Comparison of ENCODE assay signal across 21 mouse cellular contexts in the genomic region with DNA sequence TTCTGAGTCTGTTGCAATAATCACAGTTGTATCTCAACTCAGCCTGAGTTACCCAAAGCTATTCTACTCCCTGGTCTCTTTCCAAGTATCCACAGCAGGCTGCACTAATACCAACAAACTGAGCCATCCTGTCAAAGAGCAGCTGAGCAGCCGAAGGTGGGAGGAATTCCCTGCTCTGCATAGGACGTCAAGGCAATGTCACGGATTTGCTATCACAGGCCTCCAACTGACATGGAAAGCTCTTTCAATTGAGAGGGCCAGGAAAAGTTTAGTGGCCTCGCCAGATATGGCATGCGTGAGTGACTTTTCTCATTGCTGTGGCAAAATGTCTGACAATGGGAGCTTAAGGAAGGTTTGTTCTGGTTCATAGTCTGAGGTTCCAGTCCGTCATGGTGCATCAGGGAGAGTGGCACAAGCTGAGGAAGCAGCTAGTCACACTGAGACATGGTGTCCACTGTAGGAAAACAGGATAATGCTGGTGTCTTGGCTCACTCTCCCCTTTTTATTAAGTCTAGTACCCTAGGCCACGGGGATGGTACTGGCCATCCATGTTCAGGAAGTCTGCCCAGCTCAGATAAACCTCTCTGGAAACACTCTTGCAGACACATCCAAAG. TPM values are rescaled to one million over a fixed set of nuclear protein-coding genes. Genes with fewer than 3 reads are reported as not detected.
A peak's percentile ranks its signal among the peaks of the same experiment; 100 is the strongest.
DNase-seq lines count a peak whose midpoint lies in the region; ATAC-seq and TF ChIP-seq lines count a peak whose summit lies in the region.
"Had no signal": no experiment of that assay in that cellular context is flagged by ENCODE, and none has a peak within 500 bp of the region (broad histone marks: within the 10 kb centered on the region; RNA-seq: fewer than 3 reads in every experiment).

No protein-coding gene starts in this region.

- no peaks in the 10 kb centered on the region for H3K36me3 ChIP-seq in hindbrain, postnatal 0 days (ENCODE audit: insufficient read depth, low read length)
- no peaks in the 10 kb centered on the region for H3K36me3 ChIP-seq in hindbrain, embryonic 13.5 days
- no peaks in the 10 kb centered on the region for H3K36me3 ChIP-seq in testis, adult 2 months (ENCODE audit: control insufficient read depth, insufficient read depth, low read length)
- H3K36me3 ChIP-seq: embryonic facial prominence, embryonic 13.5 days; forebrain, embryonic 12.5 days; heart, embryonic 13.5 days; hindbrain, embryonic 15.5 days had no signal

- no peak overlapping the region for H3K9ac ChIP-seq in hindbrain, postnatal 0 days (replicated peaks; ENCODE audit: low read length)
- no peak overlapping the region for H3K9ac ChIP-seq in hindbrain, embryonic 13.5 days
- H3K9ac ChIP-seq: embryonic facial prominence, embryonic 13.5 days; forebrain, embryonic 12.5 days; heart, embryonic 13.5 days; hindbrain, embryonic 15.5 days had no signal

- H3K27ac ChIP-seq in hindbrain, postnatal 0 days = no peak overlapping the region
- no peak overlapping the region for H3K27ac ChIP-seq in hindbrain, embryonic 13.5 days
- H3K27ac ChIP-seq in testis, adult 2 months (ENCODE audit: control insufficient read depth, insufficient read depth, low read depth, low read length) = no peak overlapping the region
- H3K27ac ChIP-seq: embryonic facial prominence, embryonic 13.5 days; forebrain, embryonic 12.5 days; heart, embryonic 13.5 days; hindbrain, embryonic 15.5 days had no signal

- no peak for TF ChIP-seq CTCF in hindbrain, postnatal 0 days (IDR thresholded peaks at IDR 0.05; ENCODE audit: low read depth)
- no peak for TF ChIP-seq CTCF in testis, adult 2 months (IDR thresholded peaks at IDR 0.05; ENCODE audit: control insufficient read depth, insufficient read depth, insufficient replicate concordance, low read depth, low read length)

- no peak overlapping the region for H3K4me3 ChIP-seq in hindbrain, postnatal 0 days (ENCODE audit: low read length)
- H3K4me3 ChIP-seq in hindbrain, embryonic 13.5 days = no peak overlapping the region
- peak overlapping the region; percentile 66 for H3K4me3 ChIP-seq in testis, adult 2 months (ENCODE audit: control insufficient read depth, low read depth, low read length)
- H3K4me3 ChIP-seq: embryonic facial prominence, embryonic 13.5 days; forebrain, embryonic 12.5 days; heart, embryonic 13.5 days; hindbrain, embryonic 15.5 days had no signal

- TF ChIP-seq POLR2A in testis, adult 2 months (IDR thresholded peaks at IDR 0.05; ENCODE audit: control insufficient read depth, low read depth, low read length) = no peak

- no peaks in the 10 kb centered on the region for H3K4me1 ChIP-seq in hindbrain, postnatal 0 days (ENCODE audit: insufficient read depth, low read length)
- no peaks in the 10 kb centered on the region for H3K4me1 ChIP-seq in hindbrain, embryonic 13.5 days (replicated peaks)
- H3K4me1 ChIP-seq in testis, adult 2 months (ENCODE audit: control insufficient read depth, insufficient read depth, low read length) = no peaks in the 10 kb centered on the region
- H3K4me1 ChIP-seq: embryonic facial prominence, embryonic 13.5 days; forebrain, embryonic 12.5 days; heart, embryonic 13.5 days; hindbrain, embryonic 15.5 days had no signal

- 39% methylated on average over 7 of the region's 7 CpGs for WGBS in hindbrain, postnatal 0 days
- WGBS in hindbrain, embryonic 13.5 days = 47% methylated on average over 7 of the region's 7 CpGs

- peak; percentile 10 for DNase-seq in embryo, embryonic 10.5 days (ENCODE audit: low spot score)
- no peak for DNase-seq in embryo, embryonic 9.5 days (ENCODE audit: extremely low spot score)
- peak; percentile 28 for DNase-seq in hindbrain, postnatal 0 days (ENCODE audit: low spot score)
- no peak for DNase-seq in testis, postnatal 10 days (ENCODE audit: low spot score)
- no peak for DNase-seq in cerebellum, adult 9-11 months
- DNase-seq: adrenal gland, postnatal 10 days; cerebellum, adult 11-12 months; cerebellum, adult 9-10 months; cerebellum, postnatal 36 days; gastrocnemius, postnatal 10 days; heart, postnatal 36 days had no signal

- 0 out of 2 replicates have a peak, but pooled peaks have one; percentile 38 for ATAC-seq in hindbrain, postnatal 0 days
- no peak for ATAC-seq in hindbrain, embryonic 13.5 days (ENCODE audit: low FRiP score)
- ATAC-seq in megakaryocyte, adult 5-6 weeks (ENCODE audit: poor library complexity, severe bottlenecking) = no peak
- ATAC-seq: forebrain, embryonic 16.5 days had no signal

- no peaks in the 10 kb centered on the region; the same call in 1 of the 2 replicates for H3K27me3 ChIP-seq in hindbrain, postnatal 0 days (ENCODE audit: insufficient read depth, low read length)
- no peaks in the 10 kb centered on the region for H3K27me3 ChIP-seq in hindbrain, embryonic 13.5 days
- no peaks in the 10 kb centered on the region for H3K27me3 ChIP-seq in testis, adult 2 months (ENCODE audit: control insufficient read depth, insufficient read depth, low read length)
- H3K27me3 ChIP-seq: embryonic facial prominence, embryonic 13.5 days; forebrain, embryonic 12.5 days; heart, embryonic 13.5 days; hindbrain, embryonic 15.5 days had no signal

- no peak overlapping the region for H3K4me2 ChIP-seq in hindbrain, postnatal 0 days (ENCODE audit: low read depth, low read length)
- H3K4me2 ChIP-seq in hindbrain, embryonic 13.5 days = no peak overlapping the region
- H3K4me2 ChIP-seq: embryonic facial prominence, embryonic 13.5 days; forebrain, embryonic 12.5 days; heart, embryonic 13.5 days; hindbrain, embryonic 15.5 days had no signal

- H3K9me3 ChIP-seq in hindbrain, postnatal 0 days (ENCODE audit: low read length) = no peaks in the 10 kb centered on the region
- H3K9me3 ChIP-seq in hindbrain, embryonic 13.5 days = no peaks in the 10 kb centered on the region
- H3K9me3 ChIP-seq: embryonic facial prominence, embryonic 13.5 days; forebrain, embryonic 12.5 days; heart, embryonic 13.5 days; hindbrain, embryonic 15.5 days had no signal

RNA-seq across cellular contexts. Expression of a gene that starts 23.1 kb away (rescaled TPM):
- 0.16 and 0.25 TPM in 2 replicates for total RNA-seq in hindbrain, postnatal 0 days (2014; rRNA removed)
- 0.40 and 0.41 TPM in 2 replicates for polyA plus RNA-seq in hindbrain, postnatal 0 days (2015; fragmentation: Nextera tagmentation; extraction: Ambion mirVana)
- 0.17 and 0.27 TPM in 2 replicates for polyA plus RNA-seq in hindbrain, embryonic 13.5 days (2015; fragmentation: Nextera tagmentation; extraction: Ambion mirVana)
- 51.2 and 56.8 TPM in 2 replicates for polyA plus RNA-seq in testis, adult 2 months (2012; rRNA removed)
- not detected in 2 replicates for total RNA-seq in megakaryocyte, adult 5-6 weeks (2015)
- not detected in 2 replicates for total RNA-seq in megakaryocyte, adult 5-6 weeks (2017)
- total RNA-seq: gastrocnemius, postnatal 10 days; MEL had no signal
- polyA plus RNA-seq: forebrain, embryonic 12.5 days; forebrain, embryonic 16.5 days; intestine, embryonic 14.5 days had no signal

Comparison
In these comparisons a context has a peak if more than half of its experiments do, and no peak if none do; other contexts are left out.
1. DNase-seq: peak in embryo, embryonic 10.5 days (single experiment) and hindbrain, postnatal 0 days (single experiment); none in embryo, embryonic 9.5 days (single experiment), testis, postnatal 10 days (single experiment) and cerebellum, adult 9-11 months (single experiment).
2. RNA of a gene that starts 23.1 kb away (polyA plus RNA-seq): 51.2 to 56.8 TPM in testis, adult 2 months; 0.40 to 0.41 TPM in hindbrain, postnatal 0 days and 0.17 to 0.27 TPM in hindbrain, embryonic 13.5 days; every median in the first group is over 10 times any median in the second.